Mouse (Mus musculus): Measurements from ENCODE around the gene Gm10097.

DNA sequence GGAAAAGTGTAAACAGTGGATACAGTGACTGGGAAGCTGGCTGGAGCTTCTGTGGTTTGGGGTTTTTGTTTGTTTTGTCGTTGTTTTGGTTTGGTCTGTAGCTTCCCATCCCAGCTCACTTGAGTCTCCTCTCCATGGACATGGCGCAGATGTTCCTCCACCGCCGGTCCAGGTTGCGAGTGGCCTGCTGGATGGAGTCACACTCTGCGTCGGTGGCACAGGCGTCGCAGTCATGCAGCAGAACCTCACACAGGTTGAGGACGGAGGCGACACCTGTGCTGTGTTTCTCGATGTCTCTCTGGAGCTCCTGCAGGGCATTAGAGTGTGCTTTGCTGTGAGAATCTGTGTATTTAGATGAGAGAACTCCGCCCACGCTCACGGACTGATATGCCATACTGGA, 11.3 kb upstream of the Gm10097 start:
- TF ChIP-seq CTCF (IDR thresholded peaks at IDR 0.05; ENCODE audit: extremely low read depth, insufficient read depth, insufficient read length, insufficient replicate concordance), result no peak
- TF ChIP-seq POLR2A (IDR thresholded peaks at IDR 0.05; ENCODE audit: low read depth, low read length), result no peak
